Mouse (Mus musculus): ENCODE measurements around the gene Cox6a1. TPM values are rescaled to one million over a fixed set of nuclear protein-coding genes. Genes with fewer than 3 reads are reported as not detected.

Gene Cox6a1
- total RNA-seq, 2 experiments from 2014 or later: 273 to 280 TPM

DNA sequence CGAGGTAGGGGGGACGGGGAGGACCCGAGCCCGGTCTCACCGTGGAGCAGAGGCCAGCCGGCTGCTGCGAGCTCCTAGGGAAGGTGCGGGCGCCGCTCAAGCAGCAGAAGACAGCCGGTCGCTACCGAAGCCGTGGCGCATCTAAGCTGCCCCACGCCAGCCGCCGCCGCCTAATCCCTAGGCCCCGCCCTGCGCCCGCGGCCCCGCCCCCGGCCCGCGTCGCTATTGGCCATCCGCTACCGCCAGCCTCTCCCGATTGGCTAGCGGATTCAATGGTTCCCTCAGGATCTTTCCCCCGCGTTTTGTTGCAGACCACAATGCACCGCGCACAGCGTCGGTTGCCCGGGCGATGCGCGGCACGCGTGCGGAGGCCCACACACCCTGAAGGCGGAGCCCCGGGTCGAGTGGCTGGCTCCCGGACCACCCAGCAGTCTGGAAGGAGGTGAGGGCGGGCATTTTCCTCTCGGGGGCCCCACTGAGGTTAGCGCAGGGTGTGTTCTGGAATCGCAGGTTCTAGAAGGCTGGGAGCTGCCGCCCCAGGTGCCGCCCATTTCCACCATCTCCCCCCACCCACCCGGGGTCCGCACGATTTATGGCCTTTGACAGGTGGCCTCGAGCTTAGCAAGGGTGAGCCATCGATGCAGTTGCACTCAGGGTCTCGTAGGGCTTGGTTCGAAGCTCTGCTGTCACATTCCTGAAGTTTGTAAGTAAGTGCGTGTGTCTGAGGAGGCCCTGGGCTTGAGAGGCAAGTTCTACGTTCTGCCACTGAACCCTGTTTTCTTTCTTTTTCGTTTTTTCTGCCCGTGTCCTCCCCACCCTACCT is 47.8 kb downstream of the Cox6a1 start, which contains the start of gene Dynll1:
Gene Dynll1, minus strand, starts transcription at position 208 of the 823 bp plus-strand sequence.
- peak; percentile 99 to 100 for DNase-seq

- DNase-seq: peak; percentile 79
Observed at GRCm38 (mm10) chr5:115300035-115300744, 48.6 kb downstream of the Cox6a1 start.

GRCm38 (mm10) chr5:115296347-115296746 is 52.4 kb downstream of the Cox6a1 start:
- DNase-seq: no peak

Other genes with a start within 250 kb of the Cox6a1 start
- gene Acads, start 229.6 kb downstream of the Cox6a1 start, total RNA-seq (2021): 100 to 1,000 TPM; 230 to 252 TPM
- 10 to 100 TPM; 19.3 to 20.2 TPM for gene Unc119b, start 214.0 kb downstream of the Cox6a1 start, total RNA-seq (2021)
- gene Mlec, start 190.8 kb downstream of the Cox6a1 start, total RNA-seq (2021): 10 to 100 TPM; 81.5 to 82.4 TPM
- gene Cabp1, start 154.6 kb downstream of the Cox6a1 start, total RNA-seq (2021): 1 to 10 TPM; 1.8 to 2.0 TPM
- gene Pop5, start 113.1 kb downstream of the Cox6a1 start, total RNA-seq (2021): 10 to 100 TPM; 35.6 to 37.4 TPM
- gene Rnf10, start 76.1 kb downstream of the Cox6a1 start, total RNA-seq (2021): 100 to 1,000 TPM; 373 to 434 TPM
- 100 to 1,000 TPM; 150 to 174 TPM for gene Coq5, start 69.3 kb downstream of the Cox6a1 start, total RNA-seq (2021)
- 10 to 100 TPM; 95.3 to 98.8 TPM for gene Dynll1, start 48.0 kb downstream of the Cox6a1 start, total RNA-seq (2021)
- gene Srsf9, start 21.8 kb downstream of the Cox6a1 start, total RNA-seq (2021): 10 to 100 TPM; 18.2 to 19.2 TPM
- gene Gatc, start 7.8 kb downstream of the Cox6a1 start, total RNA-seq (2021): 10 to 100 TPM; 17.2 to 18.0 TPM
- gene Triap1, start 7.8 kb downstream of the Cox6a1 start, total RNA-seq (2021): 10 to 100 TPM; 26.9 to 28.4 TPM
- gene Msi1, start 80.6 kb upstream of the Cox6a1 start, total RNA-seq (2021): under 1 TPM; 0.40 to 0.67 TPM
- not detected for gene Pla2g1b, start 117.3 kb upstream of the Cox6a1 start, total RNA-seq (2021)
- gene Sirt4, start 135.7 kb upstream of the Cox6a1 start, total RNA-seq (2021): 10 to 100 TPM; 13.6 to 19.5 TPM
- gene Pxn, start 157.7 kb upstream of the Cox6a1 start, total RNA-seq (2021): 10 to 100 TPM; 34.0 to 35.1 TPM
- gene Rplp0, start 210.5 kb upstream of the Cox6a1 start, total RNA-seq (2021): 100 to 1,000 TPM; 624 to 648 TPM
- gene Gcn1l1, start 216.3 kb upstream of the Cox6a1 start, total RNA-seq (2021): 10 to 100 TPM; 39.1 to 41.5 TPM

Data from heart, adult 18-20 months (tissue).